Mouse (Mus musculus) midbrain, embryonic 14.5 days (tissue): ENCODE measurements around the gene R3hdm4. TPM values are rescaled to one million over a fixed set of nuclear protein-coding genes. Genes with fewer than 3 reads are reported as not detected.
A peak's percentile ranks its signal among the peaks of the same experiment; 100 is the strongest.
"Not testable (repeated sequence)": the region's sequence is repeated elsewhere in the genome, so short reads cannot be mapped to it uniquely, and the experiment has no call there.

ENCODE experiments used
- ATAC-seq: fragments of 200-750 bp; cut with Nextera tagmentation; 2 replicates; pipeline ENCODE4 v1.8.0; 2017; ENCODE audit warnings: moderate number of reproducible peaks, moderate library complexity; ENCODE audit not compliant: low FRiP score, low TSS enrichment
- DNase-seq: peaks from one replicate; pipeline ENCODE4 v3.0.0-alpha.2; 2015
- H3K27ac ChIP-seq: fragments of 300-500 bp; sonication (generic); replicated peaks from 2 replicates; pipeline ENCODE4 v1.5.1; 2014; ENCODE audit warnings: mild to moderate bottlenecking, low read depth, low read length, moderate library complexity
- H3K27me3 ChIP-seq: fragments of 300-500 bp; sonication (generic); 2 replicates; pipeline ENCODE4 v1.6.1; 2014; ENCODE audit warnings: low read length, control low read depth, mixed read lengths; ENCODE audit not compliant: control insufficient read depth, insufficient read depth
- H3K36me3 ChIP-seq: fragments of 300-500 bp; sonication (generic); 2 replicates; pipeline ENCODE4 v1.6.1; 2014; ENCODE audit warnings: low read length, control low read depth; ENCODE audit not compliant: control insufficient read depth, insufficient read depth
- H3K4me1 ChIP-seq: fragments of 300-500 bp; sonication (generic); 2 replicates; pipeline ENCODE4 v1.6.1; 2014; ENCODE audit warnings: mild to moderate bottlenecking, antibody characterized with exemption, low read length, control low read depth; ENCODE audit not compliant: control insufficient read depth, insufficient read depth
- H3K4me2 ChIP-seq: fragments of 300-500 bp; sonication (generic); 2 replicates; pipeline ENCODE4 v1.6.1; 2014; ENCODE audit warnings: mild to moderate bottlenecking, low read length, moderate library complexity
- H3K4me3 ChIP-seq: fragments of 300-500 bp; sonication (generic); replicated peaks from 2 replicates; pipeline ENCODE4 v1.5.1; 2014; ENCODE audit warnings: low read depth, low read length
- H3K9ac ChIP-seq: fragments of 300-500 bp; sonication (generic); replicated peaks from 2 replicates; pipeline ENCODE4 v1.6.1; 2014; ENCODE audit warnings: mild to moderate bottlenecking, low read length, moderate library complexity
- H3K9me3 ChIP-seq: fragments of 300-500 bp; sonication (generic); 2 replicates; pipeline ENCODE4 v1.6.1; 2016; ENCODE audit warnings: low read length, control low read depth, mixed read lengths; ENCODE audit not compliant: control insufficient read depth
- WGBS: fragments of 180-500 bp; shearing (Covaris S2); extraction: QIAGEN DNeasy Blood & Tissue Kit; methylation state at CpG from one replicate; pipeline ENCODE4 v1.1.7; 2014; 5-methylcytosine and 5-hydroxymethylcytosine counted together
- polyA plus RNA-seq: library from polyadenylated mRNA; unstranded; fragments of >200 nt; fragmentation: Nextera tagmentation; extraction: Ambion mirVana; gene quantifications from 2 replicates; pipeline ENCODE4 v1.2.1, GENCODE M21; 2014

The R3hdm4 gene
- polyA plus RNA-seq, 1 experiment from 2014 or later, result 220 TPM

DNA sequence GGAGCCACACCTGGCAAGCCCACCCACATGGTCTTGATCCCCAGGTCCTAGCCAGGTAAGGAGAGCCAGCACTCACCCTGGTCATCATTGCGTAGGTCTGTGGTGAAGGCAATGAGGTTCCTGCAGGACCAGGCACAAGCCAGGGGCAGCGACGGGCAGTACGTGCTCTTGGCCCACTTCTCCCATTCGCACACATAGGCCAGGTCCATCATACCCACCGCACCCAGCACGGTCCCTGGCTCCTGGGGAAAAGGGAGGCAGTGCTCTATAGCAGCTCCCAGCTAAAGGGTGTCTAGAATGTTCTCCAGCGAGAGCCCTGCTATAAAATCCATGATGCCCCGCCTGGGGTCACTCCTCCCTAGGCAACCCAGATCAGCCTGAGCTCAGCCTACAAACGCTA is 13.6 kb downstream of the R3hdm4 start:
- Histone ChIP-seq H3K4me3 (no peak overlapping the region), H3K27ac (no peak overlapping the region), H3K36me3 (peaks cover 59% of the 10 kb centered on the region), H3K9me3 (no peaks in the 10 kb centered on the region), H3K4me2 (no peak overlapping the region), H3K27me3 (no peaks in the 10 kb centered on the region), H3K4me1 (peaks cover 3% of the 10 kb centered on the region; the same call in 1 of the 2 replicates), H3K9ac (no peak overlapping the region)
- ATAC-seq (no peak), DNase-seq (no peak)
- 90% methylated on average over 10 of the region's 10 CpGs for WGBS

DNA sequence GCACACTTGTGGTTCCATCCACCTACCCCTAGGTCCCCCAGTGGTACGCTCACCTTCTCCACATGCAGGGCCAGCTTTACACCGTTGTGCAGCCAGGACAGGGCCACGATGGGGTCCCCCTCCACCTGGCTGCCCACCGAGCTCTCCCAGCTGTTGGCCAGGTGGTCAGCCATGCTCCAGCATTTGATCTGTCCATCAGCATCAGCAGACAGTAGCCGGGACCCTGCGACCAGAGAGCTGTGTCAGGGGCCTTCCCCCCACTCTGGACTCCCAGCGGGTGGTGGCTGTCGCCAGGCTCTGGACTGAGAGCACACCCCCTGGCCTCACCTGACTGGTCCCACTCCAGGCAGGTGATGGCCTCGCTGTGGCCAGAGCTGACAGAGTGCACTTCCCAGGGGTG is 14.3 kb downstream of the R3hdm4 start:
- Histone ChIP-seq H3K27me3 (no peaks in the 10 kb centered on the region), H3K4me1 (peaks cover 3% of the 10 kb centered on the region; the same call in 1 of the 2 replicates), H3K36me3 (peaks cover 57% of the 10 kb centered on the region), H3K27ac (no peak overlapping the region), H3K4me2 (no peak overlapping the region), H3K9ac (no peak overlapping the region), H3K9me3 (no peaks in the 10 kb centered on the region), H3K4me3 (no peak overlapping the region)
- WGBS, result 94% methylated on average over 9 of the region's 9 CpGs
- ATAC-seq (no peak), DNase-seq (no peak)

DNA sequence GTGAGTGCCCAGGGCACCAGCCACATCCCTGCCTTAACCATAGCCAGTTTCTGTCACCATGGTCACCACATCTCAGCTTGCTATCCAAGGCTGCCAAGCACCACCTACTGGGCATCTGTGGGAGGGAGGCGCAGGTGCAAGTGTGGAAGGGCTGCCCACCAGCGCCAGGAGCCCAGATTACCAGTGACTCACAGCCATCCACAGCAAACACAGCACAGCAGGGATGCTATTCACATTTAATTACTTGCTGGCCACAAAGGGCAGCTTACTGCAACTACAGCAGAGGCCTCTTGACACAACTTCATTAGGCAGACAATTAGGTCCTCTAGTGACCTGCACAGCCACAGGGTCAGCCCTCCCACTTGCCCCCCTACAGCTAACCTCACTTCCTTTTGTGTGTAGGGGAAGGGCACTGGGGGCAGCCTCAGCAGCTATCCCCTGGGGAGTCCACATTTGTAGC is 20.0 kb downstream of the R3hdm4 start:
- H3K4me1 ChIP-seq, result 0 out of 2 replicates have a peak, but pooled peaks cover 9% of the 10 kb centered on the region
- H3K9me3 ChIP-seq, result no peaks in the 10 kb centered on the region
- H3K4me3 ChIP-seq, result no peak overlapping the region
- peaks cover 64% of the 10 kb centered on the region for H3K36me3 ChIP-seq
- no peak overlapping the region for H3K4me2 ChIP-seq
- no peak overlapping the region for H3K9ac ChIP-seq
- H3K27me3 ChIP-seq, result no peaks in the 10 kb centered on the region
- ATAC-seq (peak; percentile 48), DNase-seq (peak; percentile 75)
- 10% methylated on average over 2 of the region's 2 CpGs for WGBS
- H3K27ac ChIP-seq, result peak overlapping the region; percentile 57

DNA sequence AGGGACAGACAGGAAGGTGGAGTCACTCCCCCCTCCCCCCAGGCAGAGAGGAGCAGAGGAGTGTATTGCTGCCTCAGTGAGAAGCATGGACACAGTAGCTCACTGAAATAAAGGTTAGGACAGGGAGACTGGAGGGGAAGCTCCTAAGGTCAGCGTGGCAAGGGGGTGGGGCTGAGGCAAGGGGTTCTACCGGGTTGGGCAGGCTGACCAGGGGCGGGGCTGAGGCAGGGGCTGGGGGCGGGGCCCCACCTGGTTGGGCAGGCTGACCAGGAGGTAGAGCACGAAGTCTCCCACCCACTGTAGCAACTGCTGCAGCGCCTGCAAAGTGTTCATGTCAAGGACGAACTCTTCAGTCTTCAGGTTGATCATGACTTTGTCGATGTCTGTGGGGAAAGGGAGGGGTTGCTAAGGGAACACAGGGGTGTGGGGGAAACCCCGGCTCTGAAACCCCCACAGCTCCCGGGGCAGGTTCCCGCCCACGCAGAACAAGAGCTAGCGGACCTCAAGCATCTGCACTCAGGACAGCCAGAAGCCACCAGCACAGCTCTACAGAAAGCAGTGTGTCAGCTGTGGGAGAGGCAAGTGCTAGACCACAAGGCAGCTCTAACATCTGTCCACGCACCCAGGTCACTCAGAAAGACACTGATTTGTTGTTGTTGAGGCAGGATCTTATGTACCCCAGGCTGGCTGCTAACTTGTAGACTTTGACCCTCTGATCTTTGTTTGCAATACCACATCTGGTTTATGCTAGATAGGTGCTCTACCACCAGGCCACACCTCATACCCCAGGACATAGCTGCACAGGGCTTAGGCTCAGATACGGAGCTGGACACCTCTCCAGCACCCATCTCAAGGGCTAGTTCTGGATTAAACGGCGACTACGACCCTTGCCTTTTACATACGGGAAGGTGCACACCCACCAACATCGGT is 23.4 kb downstream of the R3hdm4 start:
- no peak overlapping the region for H3K4me3 ChIP-seq
- H3K36me3 ChIP-seq, result peaks cover 56% of the 10 kb centered on the region
- no peak overlapping the region for H3K27ac ChIP-seq
- H3K9ac ChIP-seq, result no peak overlapping the region
- DNase-seq (no peak), ATAC-seq (no peak)
- no peaks in the 10 kb centered on the region for H3K9me3 ChIP-seq
- 0 out of 2 replicates have a peak, but pooled peaks cover 9% of the 10 kb centered on the region for H3K4me1 ChIP-seq
- no peak overlapping the region for H3K4me2 ChIP-seq
- H3K27me3 ChIP-seq, result no peaks in the 10 kb centered on the region
- 52% methylated on average over 20 of the region's 20 CpGs for WGBS

DNA sequence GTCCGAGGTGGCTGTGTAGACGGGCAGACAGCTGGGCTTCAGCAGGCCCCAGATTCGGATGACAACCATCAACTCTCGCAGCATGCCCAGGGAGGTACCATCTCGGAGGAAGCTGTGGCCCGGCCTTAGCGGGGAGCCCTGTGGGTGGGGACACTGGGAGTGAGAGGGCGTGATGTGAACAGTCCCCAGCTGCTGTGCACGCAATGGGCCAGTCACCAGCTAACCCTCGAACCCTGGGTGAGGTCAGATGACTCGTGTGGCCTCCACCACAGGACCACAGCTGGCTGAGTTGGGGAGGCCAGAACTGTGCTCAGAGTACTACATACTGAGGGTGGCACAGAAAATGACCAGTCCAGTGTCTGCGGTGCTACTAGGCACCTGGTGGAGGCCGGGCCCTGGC is 24.2 kb downstream of the R3hdm4 start:
- ATAC-seq, result no peak

DNA sequence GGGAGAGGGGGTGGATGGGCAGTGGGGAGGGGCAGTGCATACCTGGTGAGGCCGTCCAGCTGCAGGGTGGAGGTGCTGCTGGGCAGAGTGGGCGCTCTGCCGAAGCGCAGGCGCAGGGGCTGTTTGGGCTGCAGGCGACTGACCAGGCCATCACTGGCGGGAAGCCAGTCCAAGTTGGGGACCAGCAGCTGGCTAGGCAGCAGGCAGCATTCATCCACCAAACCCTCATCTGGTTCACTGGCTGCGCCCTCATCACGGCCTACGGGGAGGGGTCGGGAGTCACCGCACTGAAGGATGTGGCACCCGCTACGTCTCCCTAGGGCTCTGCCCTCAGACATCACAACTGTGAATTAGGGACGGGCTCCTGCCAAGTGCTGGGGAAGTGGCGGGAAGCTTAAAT is 24.7 kb downstream of the R3hdm4 start:
- H3K4me2 ChIP-seq, result no peak overlapping the region
- H3K27me3 ChIP-seq, result no peaks in the 10 kb centered on the region
- 0 out of 2 replicates have a peak, but pooled peaks cover 7% of the 10 kb centered on the region for H3K4me1 ChIP-seq
- no peak overlapping the region for H3K4me3 ChIP-seq
- 93% methylated on average over 16 of the region's 16 CpGs for WGBS
- DNase-seq (no peak), ATAC-seq (no peak)
- no peak overlapping the region for H3K27ac ChIP-seq
- H3K36me3 ChIP-seq, result peaks cover 50% of the 10 kb centered on the region
- no peak overlapping the region for H3K9ac ChIP-seq
- no peaks in the 10 kb centered on the region for H3K9me3 ChIP-seq

More for the DNA sequence above, 24.2 kb downstream of the R3hdm4 start:
- Histone ChIP-seq H3K27me3 (no peaks in the 10 kb centered on the region), H3K4me1 (0 out of 2 replicates have a peak, but pooled peaks cover 9% of the 10 kb centered on the region), H3K4me3 (no peak overlapping the region), H3K9ac (no peak overlapping the region), H3K27ac (no peak overlapping the region), H3K9me3 (no peaks in the 10 kb centered on the region), H3K36me3 (peaks cover 50% of the 10 kb centered on the region), H3K4me2 (no peak overlapping the region)
- 87% methylated on average over 13 of the region's 13 CpGs for WGBS
- DNase-seq, result no peak

DNA sequence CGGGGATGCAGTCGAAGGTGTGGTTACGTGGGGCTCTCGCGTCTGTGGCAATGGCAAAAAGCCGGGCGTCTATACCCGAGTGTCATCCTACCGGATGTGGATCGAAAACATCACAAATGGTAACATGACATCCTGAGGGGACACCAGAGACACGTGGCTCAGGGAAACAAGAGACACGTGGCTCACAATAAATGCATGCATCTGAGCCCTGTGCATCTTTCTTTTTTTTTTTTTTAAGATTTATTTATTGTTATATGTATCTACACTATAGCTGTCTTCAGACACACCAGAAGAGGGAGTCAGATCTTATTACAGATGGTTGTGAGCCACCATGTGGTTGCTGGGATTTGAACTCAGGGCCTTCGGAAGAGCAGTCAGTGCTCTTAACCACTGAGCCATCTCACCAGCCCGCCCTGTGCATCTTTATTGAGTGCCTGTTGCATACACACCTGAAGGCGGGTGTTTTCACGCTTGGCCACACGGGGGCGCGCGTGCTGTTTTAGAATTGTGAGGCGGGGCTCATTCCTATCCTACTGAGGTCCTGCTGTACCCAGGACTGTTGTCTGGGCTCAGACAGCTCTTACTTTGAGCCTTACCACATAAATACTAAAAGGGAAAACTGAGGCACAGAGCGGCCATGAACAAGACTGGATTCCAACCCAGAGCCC is 28.4 kb downstream of the R3hdm4 start:
- not testable (repeated sequence) for H3K27me3 ChIP-seq, H3K9me3 ChIP-seq, H3K27ac ChIP-seq, H3K4me3 ChIP-seq, H3K4me1 ChIP-seq, H3K9ac ChIP-seq, H3K4me2 ChIP-seq
- 0 out of 2 replicates have a peak, but pooled peaks have one; percentile 38 for ATAC-seq
- peaks cover 32% of the 10 kb centered on the region for H3K36me3 ChIP-seq
- peak; percentile 89 for DNase-seq
- WGBS, result 43% methylated on average over 22 of the region's 22 CpGs

DNA sequence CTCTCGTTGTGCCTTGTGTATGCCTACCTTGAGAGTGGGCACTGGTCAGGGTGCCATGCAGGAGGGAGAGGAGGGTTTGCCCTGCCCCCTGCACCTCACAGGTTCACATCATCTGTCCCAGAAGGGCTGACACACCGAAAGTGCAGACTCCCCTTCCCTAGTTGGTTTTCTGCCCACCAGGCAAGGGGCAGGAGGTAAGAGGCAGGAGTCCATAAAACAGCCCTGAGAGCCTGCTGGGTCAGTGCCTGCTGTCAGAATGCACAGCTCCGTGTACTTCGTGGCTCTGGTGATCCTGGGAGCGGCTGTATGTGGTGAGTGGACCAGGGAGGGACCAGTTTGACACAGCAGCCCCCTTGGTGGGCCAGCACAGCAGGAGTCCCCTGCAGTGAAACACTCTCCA is 30.3 kb downstream of the R3hdm4 start, which contains the start of gene Cfd:
Gene Cfd, plus strand, starts transcription at position 184 of the 400 bp plus-strand sequence.
- 43% methylated on average over 5 of the region's 5 CpGs for WGBS

More for the DNA sequence above, 30.3 kb downstream of the R3hdm4 start, which contains the start of gene Cfd:
- no peak for DNase-seq
- Histone ChIP-seq H3K36me3 (peaks cover 13% of the 10 kb centered on the region), H3K27me3 (no peaks in the 10 kb centered on the region), H3K9ac (no peak within 1 kb of the TSS), H3K9me3 (no peaks in the 10 kb centered on the region), H3K4me3 (no peak within 1 kb of the TSS), H3K4me2 (no peak within 1 kb of the TSS), H3K4me1 (no peaks in the 10 kb centered on the region), H3K27ac (no peak within 1 kb of the TSS)
- no peak for ATAC-seq
